Mouse (Mus musculus) myocyte (in vitro differentiated cells): ENCODE measurements around the gene S1pr2.

Experiments
- CEBPB ChIP-seq: IDR thresholded peaks from 2 replicates; pipeline ENCODE4 v1.6.1; 2011; ENCODE audit warnings: mild to moderate bottlenecking, moderate library complexity; ENCODE audit not compliant: poor library complexity, insufficient read depth, severe bottlenecking
- E2F4 ChIP-seq: IDR thresholded peaks from one replicate; pipeline ENCODE4 v1.6.1; 2011; ENCODE audit warnings: mild to moderate bottlenecking, control low read depth, moderate library complexity; ENCODE audit not compliant: insufficient read depth
- MAX ChIP-seq: IDR thresholded peaks from one replicate; pipeline ENCODE4 v1.6.1; 2011; ENCODE audit warnings: low read depth, mild to moderate bottlenecking, control low read depth
- MYOD1 ChIP-seq, 3 experiments: IDR thresholded peaks; one replicate each; pipeline ENCODE4 v1.6.1; 2011; ENCODE audit warnings: control low read depth in 2 of 3, low read depth in 2 of 3, mild to moderate bottlenecking in 2 of 3, moderate library complexity in 1 of 3; ENCODE audit not compliant: insufficient read length in 2 of 3, control insufficient read depth in 1 of 3
- MYOG ChIP-seq, 3 experiments: IDR thresholded peaks; one replicate each; pipeline ENCODE4 v1.6.1; 2011; ENCODE audit warnings: control low read depth in 2 of 3, low read depth in 2 of 3, mild to moderate bottlenecking in 2 of 3; ENCODE audit not compliant: insufficient read length in 2 of 3, control insufficient read depth in 1 of 3, insufficient read depth in 1 of 3
- POLR2A ChIP-seq: IDR thresholded peaks from one replicate; pipeline ENCODE4 v1.6.1; 2011; ENCODE audit warnings: low read depth, mild to moderate bottlenecking, control low read depth, moderate library complexity; ENCODE audit not compliant: insufficient read length
- POLR2AphosphoS2 ChIP-seq: IDR thresholded peaks from one replicate; pipeline ENCODE4 v1.6.1; 2011; ENCODE audit warnings: low read depth, control low read depth; ENCODE audit not compliant: insufficient read length
- REST ChIP-seq: IDR thresholded peaks from one replicate; pipeline ENCODE4 v1.6.1; 2011; ENCODE audit warnings: mild to moderate bottlenecking, control low read depth, moderate library complexity; ENCODE audit not compliant: insufficient read depth, insufficient read length
- SRF ChIP-seq: IDR thresholded peaks from one replicate; pipeline ENCODE4 v1.6.1; 2011; ENCODE audit warnings: low read depth; ENCODE audit not compliant: control insufficient read depth, insufficient read length
- TCF12 ChIP-seq: IDR thresholded peaks from one replicate; pipeline ENCODE4 v1.6.1; 2011; ENCODE audit warnings: mild to moderate bottlenecking, control low read depth; ENCODE audit not compliant: poor library complexity, insufficient read depth, severe bottlenecking
- TCF3 ChIP-seq: IDR thresholded peaks from one replicate; pipeline ENCODE4 v1.6.1; 2011; ENCODE audit warnings: low read depth, control low read depth; ENCODE audit not compliant: insufficient read length
- USF1 ChIP-seq: IDR thresholded peaks from one replicate; pipeline ENCODE4 v1.6.1; 2011; ENCODE audit warnings: low read depth, mild to moderate bottlenecking, control low read depth, moderate library complexity

- no peak for TF ChIP-seq POLR2A
- no peak for TF ChIP-seq CEBPB
- no peak for TF ChIP-seq E2F4
- no peak for TF ChIP-seq TCF12
- no peak for TF ChIP-seq MAX
- no peak for TF ChIP-seq REST
- no peak for TF ChIP-seq SRF
- no peak for TF ChIP-seq MYOD1 (IDR thresholded peaks at IDR 0.05; ENCODE audit: control insufficient read depth in 1 of 3, insufficient read length in 2 of 3, low read depth in 2 of 3)
- no peak for TF ChIP-seq USF1
- TF ChIP-seq MYOG (IDR thresholded peaks at IDR 0.05; ENCODE audit: control insufficient read depth in 1 of 3, insufficient read depth in 1 of 3, insufficient read length in 2 of 3, low read depth in 2 of 3) = no peak
- TF ChIP-seq POLR2AphosphoS2 = no peak
- TF ChIP-seq TCF3 = no peak
Observed at GRCm38 (mm10) chr9:21017177-21017575, 40.6 kb upstream of the S1pr2 start.
